Mouse (Mus musculus): ENCODE measurements around the gene Prr12. TPM values are rescaled to one million over a fixed set of nuclear protein-coding genes. Genes with fewer than 3 reads are reported as not detected.

Gene Prr12
- polyA plus RNA-seq, 1 experiment from 2014 or later = 3.4 TPM

GRCm38 (mm10) chr7:45052181-45052861 is 360 bp downstream of the Prr12 start:
- under 1% methylated on average over 38 of the region's 38 CpGs for WGBS
- no peak for ATAC-seq (ENCODE audit: low FRiP score, low TSS enrichment)
- DNase-seq (ENCODE audit: low spot score) = peak; percentile 54

GRCm38 (mm10) chr7:45051601-45051974 is 1.1 kb downstream of the Prr12 start:
- H3K36me3 ChIP-seq (ENCODE audit: control insufficient read depth, insufficient read depth, low read length) = peaks cover 18% of the 10 kb centered on the region
- H3K9me3 ChIP-seq (ENCODE audit: control insufficient read depth, low read length) = no peaks in the 10 kb centered on the region
- TF ChIP-seq EP300 (optimal IDR thresholded peaks at IDR 0.05) (no peak), CTCF (IDR thresholded peaks at IDR 0.05; ENCODE audit: low read depth) (no peak)
- peak overlapping the region; percentile 87 for H3K9ac ChIP-seq (ENCODE audit: low read length)
- H3K4me2 ChIP-seq (replicated peaks; ENCODE audit: low read depth) = peak overlapping the region; percentile 99
- no peak for DNase-seq (ENCODE audit: low spot score)
- H3K27me3 ChIP-seq (ENCODE audit: control insufficient read depth, insufficient read depth, low read length) = no peaks in the 10 kb centered on the region
- ATAC-seq (ENCODE audit: low FRiP score, low TSS enrichment) = no peak
- H3K27ac ChIP-seq (replicated peaks) = peak overlapping the region; percentile 97
- 0 out of 2 replicates have a peak, but pooled peaks cover 4% of the 10 kb centered on the region for H3K4me1 ChIP-seq (replicated peaks; ENCODE audit: control insufficient read depth, insufficient read depth)
- 5% methylated on average over 13 of the region's 13 CpGs for WGBS
- H3K4me3 ChIP-seq (ENCODE audit: low read depth, low read length) = peak overlapping the region; percentile 83

More at GRCm38 (mm10) chr7:45052181-45052861, 360 bp downstream of the Prr12 start:
- H3K4me1 ChIP-seq (replicated peaks; ENCODE audit: control insufficient read depth, insufficient read depth) = 0 out of 2 replicates have a peak, but pooled peaks cover 4% of the 10 kb centered on the region
- H3K9ac ChIP-seq (ENCODE audit: low read length) = peak overlapping the region; percentile 87
- peak; percentile 3; the same call in 1 of the 2 replicates for TF ChIP-seq CTCF (IDR thresholded peaks at IDR 0.05; ENCODE audit: low read depth)
- no peak for TF ChIP-seq EP300 (optimal IDR thresholded peaks at IDR 0.05)
- peak overlapping the region; percentile 97 for H3K27ac ChIP-seq (replicated peaks)
- H3K36me3 ChIP-seq (ENCODE audit: control insufficient read depth, insufficient read depth, low read length) = peaks cover 13% of the 10 kb centered on the region
- H3K4me2 ChIP-seq (replicated peaks; ENCODE audit: low read depth) = peak overlapping the region; percentile 99
- no peaks in the 10 kb centered on the region for H3K9me3 ChIP-seq (ENCODE audit: control insufficient read depth, low read length)
- H3K4me3 ChIP-seq (ENCODE audit: low read depth, low read length) = peak overlapping the region; percentile 83
- no peaks in the 10 kb centered on the region for H3K27me3 ChIP-seq (ENCODE audit: control insufficient read depth, insufficient read depth, low read length)

DNA sequence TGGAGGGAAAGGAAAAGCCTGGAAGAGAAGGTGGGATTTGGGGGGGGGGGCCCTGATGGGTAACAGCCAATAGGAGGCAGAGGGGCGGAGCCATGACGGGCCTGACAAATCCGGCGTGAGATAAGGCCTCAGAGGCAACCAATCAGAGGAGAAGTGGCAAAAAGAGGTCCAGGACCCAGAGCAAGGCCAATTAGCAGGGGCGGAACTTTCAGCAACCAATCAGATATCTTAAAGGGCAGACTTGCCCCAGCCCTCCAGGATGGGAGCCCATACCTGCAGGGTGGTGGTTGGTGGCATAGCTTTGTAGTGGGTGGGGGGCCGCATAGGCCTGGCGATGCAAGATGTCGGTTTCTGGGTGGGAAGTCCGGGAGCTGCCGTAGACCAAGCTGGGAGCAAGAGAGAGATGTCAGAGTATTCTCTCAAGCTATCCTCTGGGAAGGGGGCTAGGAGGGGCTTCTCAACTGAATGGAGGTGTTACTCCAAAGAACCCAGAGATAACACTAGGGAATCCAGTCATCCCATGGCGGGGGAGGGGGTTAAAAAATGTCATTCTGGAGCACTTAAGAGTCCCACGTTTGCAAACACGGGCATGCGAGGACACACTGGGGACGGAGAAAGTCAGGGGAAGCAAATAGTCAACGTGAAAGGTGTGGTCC is 1.6 kb downstream of the Prr12 start:
- H3K9ac ChIP-seq (ENCODE audit: low read length) = no peak overlapping the region

DNA sequence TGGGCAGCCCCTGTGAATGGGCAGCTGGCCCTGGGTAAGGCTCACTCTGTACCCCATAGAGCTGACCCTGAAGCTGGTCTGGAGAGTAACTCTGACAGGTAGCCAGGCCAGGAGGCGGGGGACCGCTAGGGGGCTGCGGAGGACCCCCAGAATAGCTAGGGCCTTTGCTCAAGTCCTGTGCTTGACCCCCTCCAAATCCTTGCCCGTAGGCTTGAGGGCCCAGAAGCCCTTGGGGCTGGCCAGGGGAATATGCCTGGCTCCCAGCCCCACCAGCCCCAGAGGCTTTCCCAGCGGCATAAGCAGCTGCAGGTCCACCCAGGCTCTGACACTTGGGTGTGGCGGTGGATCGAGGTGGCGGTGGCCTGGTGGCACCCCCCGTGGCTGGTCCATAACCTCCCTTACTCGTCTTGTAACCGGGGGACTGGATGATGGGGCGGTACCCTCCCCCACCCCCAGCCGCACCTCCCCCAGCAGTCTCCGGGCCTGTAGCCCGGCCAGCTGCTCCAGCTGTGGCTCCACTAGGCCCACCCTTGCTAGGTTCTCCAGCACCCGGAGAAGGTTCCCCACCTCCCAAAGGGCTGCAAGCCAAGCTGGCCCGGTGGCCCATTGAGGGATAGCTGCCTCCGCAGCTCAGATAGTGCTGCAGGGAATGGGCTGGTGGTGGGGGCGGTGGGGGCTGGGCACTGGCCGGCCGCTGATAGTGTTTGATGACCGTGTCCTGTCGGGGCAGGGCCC is 3.6 kb downstream of the Prr12 start:
- peak; percentile 12 for DNase-seq (ENCODE audit: low spot score)
- no peak overlapping the region for H3K27ac ChIP-seq (replicated peaks)
- no peak overlapping the region for H3K4me2 ChIP-seq (replicated peaks; ENCODE audit: low read depth)
- TF ChIP-seq CTCF (IDR thresholded peaks at IDR 0.05; ENCODE audit: low read depth) (no peak), EP300 (optimal IDR thresholded peaks at IDR 0.05) (no peak)
- H3K4me1 ChIP-seq (replicated peaks; ENCODE audit: control insufficient read depth, insufficient read depth) = 0 out of 2 replicates have a peak, but pooled peaks cover 4% of the 10 kb centered on the region
- H3K27me3 ChIP-seq (ENCODE audit: control insufficient read depth, insufficient read depth, low read length) = no peaks in the 10 kb centered on the region
- H3K9ac ChIP-seq (ENCODE audit: low read length) = no peak overlapping the region
- ATAC-seq (ENCODE audit: low FRiP score, low TSS enrichment) = no peak
- 87% methylated on average over 23 of the region's 23 CpGs for WGBS
- peaks cover 29% of the 10 kb centered on the region for H3K36me3 ChIP-seq (ENCODE audit: control insufficient read depth, insufficient read depth, low read length)
- no peaks in the 10 kb centered on the region for H3K9me3 ChIP-seq (ENCODE audit: control insufficient read depth, low read length)
- no peak overlapping the region for H3K4me3 ChIP-seq (ENCODE audit: low read depth, low read length)

More for the DNA sequence above, 1.6 kb downstream of the Prr12 start:
- H3K27me3 ChIP-seq (ENCODE audit: control insufficient read depth, insufficient read depth, low read length) = no peaks in the 10 kb centered on the region
- H3K27ac ChIP-seq (replicated peaks) = peak overlapping the region; percentile 97
- 0 out of 2 replicates have a peak, but pooled peaks cover 4% of the 10 kb centered on the region for H3K4me1 ChIP-seq (replicated peaks; ENCODE audit: control insufficient read depth, insufficient read depth)
- peaks cover 23% of the 10 kb centered on the region for H3K36me3 ChIP-seq (ENCODE audit: control insufficient read depth, insufficient read depth, low read length)
- 10% methylated on average over 16 of the region's 16 CpGs for WGBS
- ATAC-seq (ENCODE audit: low FRiP score, low TSS enrichment) = no peak
- DNase-seq (ENCODE audit: low spot score) = peak; percentile 79
- H3K4me2 ChIP-seq (replicated peaks; ENCODE audit: low read depth) = peak overlapping the region; percentile 99
- H3K9me3 ChIP-seq (ENCODE audit: control insufficient read depth, low read length) = no peaks in the 10 kb centered on the region
- H3K4me3 ChIP-seq (ENCODE audit: low read depth, low read length) = peak overlapping the region; percentile 83
- no peak for TF ChIP-seq EP300 (optimal IDR thresholded peaks at IDR 0.05)
- TF ChIP-seq CTCF (IDR thresholded peaks at IDR 0.05; ENCODE audit: low read depth) = 0 out of 2 replicates have a peak, but pooled peaks have one; percentile 0

DNA sequence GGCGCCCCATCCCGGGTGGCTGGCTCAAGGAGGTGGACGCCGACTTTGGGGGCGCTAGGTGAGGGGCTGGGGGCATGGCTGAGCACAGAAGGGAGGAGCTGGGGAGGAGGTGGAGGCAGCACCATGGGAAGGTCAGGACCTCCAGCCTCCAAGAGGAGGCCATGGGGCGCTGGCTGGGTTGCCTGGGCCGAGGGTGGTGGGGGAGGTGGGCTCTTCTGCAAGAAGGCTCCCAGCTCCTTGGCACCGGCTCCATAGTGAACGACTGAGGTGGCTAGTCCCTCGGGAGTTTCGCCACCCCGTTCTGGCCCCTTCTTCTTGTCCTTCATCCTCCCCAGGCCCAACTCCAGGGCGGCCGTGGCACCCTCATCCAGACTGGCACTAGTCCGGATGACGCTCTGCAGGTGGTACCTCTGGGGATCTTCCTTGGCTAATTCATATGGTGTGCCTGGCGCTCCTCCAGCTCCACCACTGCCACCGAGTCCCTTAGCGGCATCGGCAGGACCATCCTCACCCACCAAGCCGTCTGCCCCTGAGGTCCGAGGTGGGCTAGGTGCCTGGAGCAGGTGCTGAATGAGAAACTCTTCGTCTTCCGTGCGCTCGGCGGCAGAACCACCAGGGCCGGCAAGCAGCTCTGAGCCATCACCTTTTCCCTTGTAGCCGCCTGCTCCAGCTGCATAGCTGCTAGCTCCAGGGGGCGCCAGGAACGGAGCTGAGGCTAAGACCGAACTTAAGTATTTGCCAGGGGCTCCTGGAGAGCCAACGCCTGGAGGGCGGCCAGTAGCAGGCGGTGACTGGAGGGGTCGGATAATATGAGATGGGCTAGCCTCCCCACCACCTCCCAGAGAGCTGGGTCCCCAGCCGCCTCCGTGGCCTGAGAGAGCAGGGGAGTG is 4.4 kb downstream of the Prr12 start:
- H3K4me3 ChIP-seq (ENCODE audit: low read depth, low read length) = no peak overlapping the region

More for the DNA sequence above, 4.4 kb downstream of the Prr12 start:
- Histone ChIP-seq H3K27ac (replicated peaks) (no peak overlapping the region), H3K9me3 (ENCODE audit: control insufficient read depth, low read length) (no peaks in the 10 kb centered on the region), H3K4me1 (replicated peaks; ENCODE audit: control insufficient read depth, insufficient read depth) (0 out of 2 replicates have a peak, but pooled peaks cover 4% of the 10 kb centered on the region), H3K27me3 (ENCODE audit: control insufficient read depth, insufficient read depth, low read length) (no peaks in the 10 kb centered on the region), H3K9ac (ENCODE audit: low read length) (no peak overlapping the region), H3K36me3 (ENCODE audit: control insufficient read depth, insufficient read depth, low read length) (peaks cover 31% of the 10 kb centered on the region), H3K4me2 (replicated peaks; ENCODE audit: low read depth) (no peak overlapping the region)
- no peak for ATAC-seq (ENCODE audit: low FRiP score, low TSS enrichment)
- DNase-seq (ENCODE audit: low spot score) = peak; percentile 16
- TF ChIP-seq EP300 (optimal IDR thresholded peaks at IDR 0.05) (no peak), CTCF (IDR thresholded peaks at IDR 0.05; ENCODE audit: low read depth) (peak; percentile 28; the same call in 1 of the 2 replicates)
- WGBS = 89% methylated on average over 38 of the region's 38 CpGs

Data from stomach, postnatal 0 days (tissue).